ENCODE assay signal across 7 mouse cellular contexts in genomic region chr2:156420694-156421380, GRCm38 (mm10). TPM values are rescaled to one million over a fixed set of nuclear protein-coding genes. Genes with fewer than 3 reads are reported as not detected.
DNase-seq lines count a peak whose midpoint lies in the region; ATAC-seq and TF ChIP-seq lines count a peak whose summit lies in the region.

Epb41l1 (plus strand) TSS chr2:156420909.

- H3K27me3 ChIP-seq in Patski: no peaks in the 10 kb centered on the region
- H3K27me3 ChIP-seq in forebrain, embryonic 15.5 days: no peaks in the 10 kb centered on the region; the same call in 1 of the 2 replicates
- H3K27me3 ChIP-seq in hindbrain, embryonic 13.5 days: peaks cover 29% of the 10 kb centered on the region

- peaks cover 48% of the 10 kb centered on the region for H3K79me2 ChIP-seq in macrophage (ENCODE audit: inconsistent target)

- peak within 1 kb of the TSS; percentile 61 for H3K4me3 ChIP-seq in bone marrow, adult 2 months (replicated peaks; ENCODE audit: control insufficient read depth, low read depth, low read length)
- H3K4me3 ChIP-seq in forebrain, embryonic 15.5 days: peak within 1 kb of the TSS; percentile 80
- peak within 1 kb of the TSS; percentile 62 for H3K4me3 ChIP-seq in hindbrain, embryonic 13.5 days
- peak within 1 kb of the TSS; percentile 92 for H3K4me3 ChIP-seq in macrophage (ENCODE audit: inconsistent target)

- H3K27ac ChIP-seq in bone marrow, adult 2 months (ENCODE audit: control insufficient read depth, insufficient read depth, low read depth, low read length, poor library complexity): peak within 1 kb of the TSS; percentile 9; the same call in 1 of the 2 replicates
- H3K27ac ChIP-seq in forebrain, embryonic 15.5 days (replicated peaks): peak within 1 kb of the TSS; percentile 90
- peak within 1 kb of the TSS; percentile 94 for H3K27ac ChIP-seq in hindbrain, embryonic 13.5 days
- peak within 1 kb of the TSS; percentile 97 for H3K27ac ChIP-seq in macrophage

- DNase-seq in Patski (ENCODE audit: low read depth, low spot score): no peak
- peak in 1 of 2 experiments; percentile 79 for DNase-seq in left cerebral cortex, postnatal 10 days (ENCODE audit: extremely low spot score in 1 of 2, low spot score in 2 of 2)
- peak; percentile 67 to 71 for DNase-seq in right cerebral cortex, postnatal 10 days (ENCODE audit: low spot score in 2 of 2)

- CTCF ChIA-PET in Patski (lab: Charles Lee): interaction anchor here (1.0 to 1.3 kb wide), 4 partner anchors 35 to 95 kb away, joined by 3 to 6 read pairs (median 4); no protein-coding TSS in a partner anchor

- POLR2A ChIA-PET in Patski (lab: Charles Lee): no interaction called here

- intact Hi-C loops in left cerebral cortex, postnatal 10 days (cut with DNase I): loop anchor here (5.0 kb wide), 1 partner anchor 76 kb away; no protein-coding TSS in a partner anchor

- WGBS in bone marrow, adult 2 months: under 1% methylated on average over 74 of the region's 76 CpGs
- under 1% methylated on average over 75 of the region's 76 CpGs for WGBS in forebrain, embryonic 15.5 days
- under 1% methylated on average over 74 of the region's 76 CpGs for WGBS in hindbrain, embryonic 13.5 days
- WGBS in macrophage (ENCODE audit: missing documents): under 1% methylated on average over 69 of the region's 76 CpGs

- H3K36me3 ChIP-seq in forebrain, embryonic 15.5 days: no peaks in the 10 kb centered on the region
- peaks cover 4% of the 10 kb centered on the region; the same call in 1 of the 2 replicates for H3K36me3 ChIP-seq in hindbrain, embryonic 13.5 days
- peaks cover 9% of the 10 kb centered on the region; the same call in 1 of the 2 replicates for H3K36me3 ChIP-seq in macrophage (ENCODE audit: inconsistent target)

- peak; percentile 53 for ATAC-seq in Patski
- peak; percentile 70 for ATAC-seq in forebrain, embryonic 15.5 days (replicated peaks)
- peak; percentile 76 for ATAC-seq in hindbrain, embryonic 13.5 days (ENCODE audit: low FRiP score)

- peak within 1 kb of the TSS; percentile 78 for H3K9ac ChIP-seq in forebrain, embryonic 15.5 days (replicated peaks)
- H3K9ac ChIP-seq in hindbrain, embryonic 13.5 days: peak within 1 kb of the TSS; percentile 92

- TF ChIP-seq POLR2A in bone marrow, adult 2 months (IDR thresholded peaks at IDR 0.05; ENCODE audit: borderline replicate concordance, control insufficient read depth, low read depth, low read length): no peak

- no peaks in the 10 kb centered on the region for H3K9me3 ChIP-seq in forebrain, embryonic 15.5 days
- H3K9me3 ChIP-seq in hindbrain, embryonic 13.5 days: no peaks in the 10 kb centered on the region

- in situ Hi-C loops in Patski (cut with MboI; ENCODE audit: low pct_unique_long_range_greater_than_20kb): no loop called here

- peaks cover 4% of the 10 kb centered on the region; the same call in 1 of the 2 replicates for H3K4me1 ChIP-seq in bone marrow, adult 2 months (ENCODE audit: control insufficient read depth, insufficient read depth, low read length)
- H3K4me1 ChIP-seq in forebrain, embryonic 15.5 days: peaks cover 5% of the 10 kb centered on the region; the same call in 1 of the 2 replicates
- peaks cover 48% of the 10 kb centered on the region for H3K4me1 ChIP-seq in hindbrain, embryonic 13.5 days (replicated peaks)

- TF ChIP-seq CTCF in Patski (IDR thresholded peaks at IDR 0.05): no peak
- no peak for TF ChIP-seq CTCF in bone marrow, adult 2 months (IDR thresholded peaks at IDR 0.05; ENCODE audit: control insufficient read depth, insufficient read depth, low read length)

- H3K4me2 ChIP-seq in forebrain, embryonic 15.5 days (replicated peaks): peak within 1 kb of the TSS; percentile 80
- H3K4me2 ChIP-seq in hindbrain, embryonic 13.5 days: peak within 1 kb of the TSS; percentile 78

RNA-seq across cellular contexts. Expression of gene Epb41l1, which starts in this region (rescaled TPM):
- 39.7 TPM for polyA plus RNA-seq in Patski (2021)
- 1.7 and 9.1 TPM in 2 replicates for polyA plus RNA-seq in bone marrow, adult 2 months (2011; ENCODE audit: insufficient read depth, insufficient read length, low replicate concordance, missing spikeins)
- polyA plus RNA-seq in forebrain, embryonic 15.5 days (2015; fragmentation: Nextera tagmentation; extraction: Ambion mirVana): 11.2 and 11.4 TPM in 2 replicates
- polyA plus RNA-seq in hindbrain, embryonic 13.5 days (2015; fragmentation: Nextera tagmentation; extraction: Ambion mirVana): 11.3 and 11.5 TPM in 2 replicates
- total RNA-seq in left cerebral cortex, postnatal 10 days (2021): 100 to 1,000 TPM; 269 to 284 TPM
- total RNA-seq in macrophage (2018; cell fraction: chromatin; rRNA removed): 100 to 1,000 TPM in 20 of 26 experiments, 10 to 100 TPM in 6; 35.4 to 394 (median 241) TPM
- 10 to 100 TPM; 41.8 to 99.8 (median 72.1) TPM for total RNA-seq in macrophage (2018; cell fraction: cytosol; rRNA removed)
- total RNA-seq in macrophage (2018; cell fraction: nucleus; rRNA removed): 100 to 1,000 TPM in 14 of 26 experiments, 10 to 100 TPM in 12; 37.0 to 189 (median 102) TPM
- polyA plus RNA-seq in macrophage (2018): 52.1 to 100 TPM (median 53.9 TPM) in 3 replicates

Comparison
In these comparisons a context has a peak if more than half of its experiments do, and no peak if none do; other contexts are left out.
1. H3K27ac ChIP-seq: peak in every context shown above with its lines; median percentile 97 in macrophage; 94 in hindbrain, embryonic 13.5 days; 90 in forebrain, embryonic 15.5 days; 9 in bone marrow, adult 2 months.